In genomic region chr11:99041051-99041729, GRCm38 (mm10) we compare ENCODE assay signal across 8 mouse cellular contexts. TPM values are rescaled to one million over a fixed set of nuclear protein-coding genes. Genes with fewer than 3 reads are reported as not detected.
DNase-seq lines count a peak whose midpoint lies in the region; ATAC-seq and TF ChIP-seq lines count a peak whose summit lies in the region.

Gene Igfbp4, plus strand, starts transcription at chr11:99041244.

- no peaks in the 10 kb centered on the region for H3K9me3 ChIP-seq in embryonic facial prominence, embryonic 13.5 days
- no peaks in the 10 kb centered on the region for H3K9me3 ChIP-seq in midbrain, embryonic 15.5 days
- no peaks in the 10 kb centered on the region for H3K9me3 ChIP-seq in stomach, embryonic 15.5 days

- peak within 1 kb of the TSS; percentile 99 for H3K9ac ChIP-seq in embryonic facial prominence, embryonic 13.5 days
- peak within 1 kb of the TSS; percentile 67 for H3K9ac ChIP-seq in heart, adult 2 months (ENCODE audit: low read depth, low read length)
- peak within 1 kb of the TSS; percentile 77 for H3K9ac ChIP-seq in midbrain, embryonic 15.5 days
- peak within 1 kb of the TSS; percentile 90 for H3K9ac ChIP-seq in stomach, embryonic 15.5 days

- peak within 1 kb of the TSS; percentile 40 for H3K4me3 ChIP-seq in thymus, adult 2 months (ENCODE audit: control insufficient read depth, insufficient read depth, low read length)
- H3K4me3 ChIP-seq in embryonic facial prominence, embryonic 13.5 days = peak within 1 kb of the TSS; percentile 88
- peak within 1 kb of the TSS; percentile 60 for H3K4me3 ChIP-seq in heart, adult 2 months
- peak within 1 kb of the TSS; percentile 72 for H3K4me3 ChIP-seq in midbrain, embryonic 15.5 days
- peak within 1 kb of the TSS; percentile 75 for H3K4me3 ChIP-seq in stomach, embryonic 15.5 days (replicated peaks)

- peak; percentile 83 for ATAC-seq in embryonic facial prominence, embryonic 13.5 days (ENCODE audit: insufficient number of reproducible peaks, insufficient read depth, low FRiP score, low TSS enrichment, low read depth)
- ATAC-seq in midbrain, embryonic 15.5 days (replicated peaks) = peak; percentile 51
- peak; percentile 72 for ATAC-seq in stomach, embryonic 15.5 days (ENCODE audit: insufficient read depth, low FRiP score, low read depth)

- no peak within 1 kb of the TSS for H3K27ac ChIP-seq in thymus, adult 2 months (ENCODE audit: control insufficient read depth, insufficient read depth, low read length)
- H3K27ac ChIP-seq in embryonic facial prominence, embryonic 13.5 days = peak within 1 kb of the TSS; percentile 99
- H3K27ac ChIP-seq in heart, adult 2 months = peak within 1 kb of the TSS; percentile 81
- peak within 1 kb of the TSS; percentile 80 for H3K27ac ChIP-seq in midbrain, embryonic 15.5 days
- H3K27ac ChIP-seq in stomach, embryonic 15.5 days = peak within 1 kb of the TSS; percentile 95

- no peak; the same call in 1 of the 2 replicates for TF ChIP-seq CTCF in thymus, adult 2 months (IDR thresholded peaks at IDR 0.05; ENCODE audit: borderline replicate concordance, control insufficient read depth, extremely low read depth, insufficient read depth, low read length, poor library complexity)
- peak; percentile 50 for TF ChIP-seq CTCF in heart, adult 2 months (IDR thresholded peaks at IDR 0.05)

- DNase-seq in thymus, adult 2 months = peak; percentile 28
- no peak for DNase-seq in thymus, adult 18-20 months
- DNase-seq in heart, adult 2 months = peak; percentile 83 to 85
- DNase-seq in kidney, adult 11 months = peak; percentile 74
- peak; percentile 79 for DNase-seq in liver

- H3K79me2 ChIP-seq in heart, adult 2 months (replicated peaks; ENCODE audit: control insufficient read depth, insufficient read depth, low read length) = no peaks in the 10 kb centered on the region

- TF ChIP-seq EP300 in heart, adult 2 months (IDR thresholded peaks at IDR 0.05; ENCODE audit: insufficient read depth, low read depth, low read length) = no peak

- intact Hi-C loops in heart, adult 2 months (cut with DNase I) = loop anchor here (5.0 kb wide), 1 partner anchor 119 kb away; no protein-coding TSS in a partner anchor

- no peaks in the 10 kb centered on the region for H3K36me3 ChIP-seq in thymus, adult 2 months (ENCODE audit: control insufficient read depth, insufficient read depth, low read length)
- peaks cover 14% of the 10 kb centered on the region for H3K36me3 ChIP-seq in embryonic facial prominence, embryonic 13.5 days
- no peaks in the 10 kb centered on the region for H3K36me3 ChIP-seq in heart, adult 2 months (ENCODE audit: control insufficient read depth, insufficient read depth, low read length)
- H3K36me3 ChIP-seq in midbrain, embryonic 15.5 days (replicated peaks) = no peaks in the 10 kb centered on the region
- no peaks in the 10 kb centered on the region for H3K36me3 ChIP-seq in stomach, embryonic 15.5 days

- peak within 1 kb of the TSS; percentile 91 for H3K4me2 ChIP-seq in embryonic facial prominence, embryonic 13.5 days
- peak within 1 kb of the TSS; percentile 99 for H3K4me2 ChIP-seq in midbrain, embryonic 15.5 days
- H3K4me2 ChIP-seq in stomach, embryonic 15.5 days = peak within 1 kb of the TSS; percentile 92

- peaks cover 31% of the 10 kb centered on the region for H3K4me1 ChIP-seq in thymus, adult 2 months (replicated peaks; ENCODE audit: control insufficient read depth, insufficient read depth, low read length)
- H3K4me1 ChIP-seq in embryonic facial prominence, embryonic 13.5 days = peaks cover 41% of the 10 kb centered on the region
- peaks cover 14% of the 10 kb centered on the region for H3K4me1 ChIP-seq in heart, adult 2 months (ENCODE audit: control insufficient read depth, insufficient read depth, low read length)
- H3K4me1 ChIP-seq in midbrain, embryonic 15.5 days = peaks cover 24% of the 10 kb centered on the region
- peaks cover 30% of the 10 kb centered on the region for H3K4me1 ChIP-seq in stomach, embryonic 15.5 days

- under 1% methylated on average over 60 of the region's 63 CpGs for WGBS in thymus, adult 2 months
- under 1% methylated on average over 59 of the region's 63 CpGs for WGBS in embryonic facial prominence, embryonic 13.5 days
- 5% methylated on average over 62 of the region's 63 CpGs for WGBS in heart, adult 2 months
- under 1% methylated on average over 63 of the region's 63 CpGs for WGBS in midbrain, embryonic 15.5 days
- under 1% methylated on average over 61 of the region's 63 CpGs for WGBS in stomach, embryonic 15.5 days

- TF ChIP-seq POLR2A in thymus, adult 2 months (IDR thresholded peaks at IDR 0.05; ENCODE audit: control insufficient read depth, extremely low read depth, insufficient read depth, low read length, poor library complexity) = no peak
- peak; percentile 61; the same call in 1 of the 2 replicates for TF ChIP-seq POLR2A in heart, adult 2 months (IDR thresholded peaks at IDR 0.05; ENCODE audit: insufficient read depth, low read depth, low read length)

- peaks cover 18% of the 10 kb centered on the region; the same call in 1 of the 2 replicates for H3K27me3 ChIP-seq in thymus, adult 2 months (ENCODE audit: control insufficient read depth, insufficient read depth, low read length)
- H3K27me3 ChIP-seq in embryonic facial prominence, embryonic 13.5 days = no peaks in the 10 kb centered on the region
- no peaks in the 10 kb centered on the region for H3K27me3 ChIP-seq in heart, adult 2 months (ENCODE audit: control insufficient read depth, insufficient read depth, low read length)
- no peaks in the 10 kb centered on the region for H3K27me3 ChIP-seq in midbrain, embryonic 15.5 days (replicated peaks)
- no peaks in the 10 kb centered on the region for H3K27me3 ChIP-seq in stomach, embryonic 15.5 days (replicated peaks)

RNA-seq across cellular contexts. Expression of gene Igfbp4, which starts in this region (rescaled TPM):
- polyA plus RNA-seq in thymus, adult 2 months (2012; rRNA removed) = 176 and 220 TPM in 2 replicates
- 1,128 and 1,158 TPM in 2 replicates for polyA plus RNA-seq in embryonic facial prominence, embryonic 13.5 days (2015; fragmentation: Nextera tagmentation; extraction: Ambion mirVana)
- total RNA-seq in heart, adult 2 months (2021) = 10 to 100 TPM; 81.8 to 84.2 TPM
- polyA plus RNA-seq in heart, adult 2 months (2012; rRNA removed) = 163 and 216 TPM in 2 replicates
- polyA plus RNA-seq in midbrain, embryonic 15.5 days (2015; fragmentation: Nextera tagmentation; extraction: Ambion mirVana) = 136 and 154 TPM in 2 replicates
- 513 and 558 TPM in 2 replicates for polyA plus RNA-seq in stomach, embryonic 15.5 days (2015; fragmentation: Nextera tagmentation; extraction: Ambion mirVana)

Comparison
In these comparisons a context has a peak if more than half of its experiments do, and no peak if none do; other contexts are left out.
1. DNase-seq: peak in thymus, adult 2 months (single experiment), heart, adult 2 months (2 of 2), kidney, adult 11 months (single experiment) and liver (single experiment); none in thymus, adult 18-20 months (0 of 2).
2. Peak in every context shown above with its lines, with median percentiles within 50 percentile points of each other: H3K4me3 ChIP-seq, ATAC-seq, H3K4me2 ChIP-seq and H3K9ac ChIP-seq.